Mouse (Mus musculus) embryonic facial prominence, embryonic 13.5 days (tissue): ENCODE measurements around the gene Dusp5. TPM values are rescaled to one million over a fixed set of nuclear protein-coding genes. Genes with fewer than 3 reads are reported as not detected.
A peak's percentile ranks its signal among the peaks of the same experiment; 100 is the strongest.

Source experiments
- ATAC-seq: fragments of 200-750 bp; cut with Nextera tagmentation; 2 replicates; pipeline ENCODE4 v1.8.0; 2017; ENCODE audit warnings: low read depth; ENCODE audit not compliant: insufficient number of reproducible peaks, insufficient read depth, low FRiP score, low TSS enrichment
- H3K27ac ChIP-seq: fragments of 300-500 bp; sonication (generic); 2 replicates; pipeline ENCODE4 v1.5.1; 2015; ENCODE audit warnings: moderate library complexity, mild to moderate bottlenecking, inconsistent platforms
- H3K27me3 ChIP-seq: fragments of 300-500 bp; sonication (generic); 2 replicates; pipeline ENCODE4 v1.6.1; 2015; ENCODE audit warnings: mild to moderate bottlenecking, inconsistent platforms
- H3K36me3 ChIP-seq: fragments of 300-500 bp; sonication (generic); 2 replicates; pipeline ENCODE4 v1.6.1; 2015; ENCODE audit warnings: mild to moderate bottlenecking, inconsistent platforms
- H3K4me1 ChIP-seq: fragments of 300-500 bp; sonication (generic); 2 replicates; pipeline ENCODE4 v1.6.1; 2015; ENCODE audit warnings: inconsistent platforms
- H3K4me2 ChIP-seq: fragments of 300-500 bp; sonication (generic); 2 replicates; pipeline ENCODE4 v1.6.1; 2015; ENCODE audit warnings: moderate library complexity, mild to moderate bottlenecking, inconsistent platforms
- H3K4me3 ChIP-seq: fragments of 300-500 bp; sonication (generic); 2 replicates; pipeline ENCODE4 v1.5.1; 2015; ENCODE audit warnings: mild to moderate bottlenecking, inconsistent platforms
- H3K9ac ChIP-seq: fragments of 300-500 bp; sonication (generic); 2 replicates; pipeline ENCODE4 v1.6.1; 2015; ENCODE audit warnings: mild to moderate bottlenecking, inconsistent platforms
- H3K9me3 ChIP-seq: fragments of 300-500 bp; sonication (generic); 2 replicates; pipeline ENCODE4 v1.6.1; 2016; ENCODE audit warnings: inconsistent platforms
- WGBS: fragments of 180-500 bp; shearing (Covaris S2); methylation state at CpG from one replicate; pipeline ENCODE4 v1.1.7; 2015; ENCODE audit warnings: mixed read lengths; 5-methylcytosine and 5-hydroxymethylcytosine counted together
- polyA plus RNA-seq: library from polyadenylated mRNA; unstranded; fragments of >200 nt; fragmentation: Nextera tagmentation; extraction: Ambion mirVana; gene quantifications from 2 replicates; pipeline ENCODE4 v1.2.1, GENCODE M21; 2015

Gene Dusp5
- polyA plus RNA-seq, result 1.1 and 2.0 TPM in 2 replicates

GRCm38 (mm10) chr19:53528752-53529454 is at the start of gene Dusp5:
Gene Dusp5 (plus strand): TSS chr19:53529109.
- Histone ChIP-seq H3K27ac (no peak within 1 kb of the TSS), H3K9me3 (no peaks in the 10 kb centered on the region), H3K4me3 (peak within 1 kb of the TSS; percentile 69), H3K4me2 (peak within 1 kb of the TSS; percentile 89), H3K4me1 (peaks cover 23% of the 10 kb centered on the region), H3K9ac (peak within 1 kb of the TSS; percentile 77), H3K36me3 (no peaks in the 10 kb centered on the region), H3K27me3 (peaks cover 27% of the 10 kb centered on the region)
- ATAC-seq, result peak; percentile 92
- WGBS, result under 1% methylated on average over 84 of the region's 84 CpGs

DNA sequence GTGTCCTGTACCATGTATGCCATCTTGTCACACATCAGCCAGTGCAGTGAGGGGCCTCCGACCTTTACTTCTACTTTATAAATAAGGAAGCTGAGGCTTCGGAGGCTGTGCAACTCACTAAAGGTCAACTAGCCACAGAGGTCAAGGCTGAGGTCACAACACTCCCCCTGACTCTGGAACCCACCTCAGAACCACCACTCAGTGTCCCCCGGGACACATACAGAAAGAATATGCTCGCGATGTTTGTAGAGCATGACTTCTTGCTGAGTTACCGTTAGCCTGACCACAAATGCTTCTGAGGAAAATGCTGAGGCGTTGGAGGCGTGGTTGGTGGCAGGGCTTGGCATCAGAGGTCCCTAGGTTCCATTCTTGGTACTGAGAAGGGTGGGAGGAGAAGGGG is 49.3 kb upstream of the Dusp5 start:
- no peak overlapping the region for H3K27ac ChIP-seq

DNA sequence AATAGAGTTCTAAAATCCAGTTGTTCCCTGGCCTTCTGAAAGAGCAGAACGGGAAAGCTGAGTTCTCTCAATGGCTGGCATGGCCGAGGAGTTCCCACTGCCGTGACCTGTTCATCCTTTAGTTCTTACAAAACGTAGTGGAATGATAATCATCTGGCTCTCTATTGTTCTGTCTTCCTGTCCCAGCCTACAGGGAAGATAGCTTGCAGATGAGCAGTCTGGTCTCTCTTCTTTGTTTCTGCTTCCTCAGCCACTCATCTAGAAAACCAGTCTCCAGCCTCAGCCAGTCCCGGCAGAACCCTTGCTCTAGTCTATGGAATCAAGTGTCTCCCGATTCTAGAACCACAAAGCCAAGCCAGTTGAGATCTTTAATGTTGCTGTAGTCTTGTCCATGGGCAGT is 46.8 kb upstream of the Dusp5 start:
- ATAC-seq, result no peak
- Histone ChIP-seq H3K36me3 (no peaks in the 10 kb centered on the region), H3K27me3 (no peaks in the 10 kb centered on the region), H3K9ac (no peak overlapping the region), H3K9me3 (no peaks in the 10 kb centered on the region), H3K4me2 (no peak overlapping the region), H3K4me1 (no peaks in the 10 kb centered on the region), H3K27ac (no peak overlapping the region), H3K4me3 (no peak overlapping the region)
- WGBS, result 67% methylated on average over 6 of the region's 6 CpGs

More for the DNA sequence above, 49.3 kb upstream of the Dusp5 start:
- Histone ChIP-seq H3K9me3 (no peaks in the 10 kb centered on the region), H3K36me3 (no peaks in the 10 kb centered on the region), H3K4me2 (no peak overlapping the region), H3K9ac (no peak overlapping the region), H3K27me3 (no peaks in the 10 kb centered on the region), H3K4me3 (no peak overlapping the region), H3K4me1 (no peaks in the 10 kb centered on the region)
- ATAC-seq, result no peak
- 76% methylated on average over 8 of the region's 8 CpGs for WGBS

DNA sequence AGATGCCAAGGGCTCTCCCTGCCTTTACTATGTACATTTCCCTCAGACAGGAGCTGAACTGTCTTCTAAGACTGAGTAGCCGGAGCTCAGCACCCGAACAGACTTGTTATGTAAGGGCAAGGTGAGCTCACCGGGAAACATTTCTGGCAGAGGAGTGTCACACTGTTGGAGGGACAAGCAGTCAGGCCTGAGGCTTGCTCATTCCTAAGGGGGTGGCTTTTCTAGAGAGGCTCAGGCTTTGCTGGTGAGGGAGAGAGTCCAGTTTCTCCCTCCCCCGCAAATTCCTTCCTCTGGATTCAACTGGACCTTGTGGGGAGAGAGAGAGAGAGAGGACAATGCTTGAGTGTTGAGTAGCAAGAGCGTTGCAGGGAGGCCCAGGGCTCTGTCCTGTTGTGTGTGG is 46.4 kb upstream of the Dusp5 start:
- Histone ChIP-seq H3K36me3 (no peaks in the 10 kb centered on the region), H3K4me1 (no peaks in the 10 kb centered on the region), H3K27me3 (no peaks in the 10 kb centered on the region), H3K9me3 (no peaks in the 10 kb centered on the region), H3K4me3 (no peak overlapping the region), H3K9ac (no peak overlapping the region), H3K27ac (no peak overlapping the region), H3K4me2 (no peak overlapping the region)
- 74% methylated on average over 5 of the region's 5 CpGs for WGBS
- ATAC-seq, result no peak

GRCm38 (mm10) chr19:53483984-53484383 is 44.9 kb upstream of the Dusp5 start:
- ATAC-seq, result no peak
- H3K4me1 ChIP-seq, result no peaks in the 10 kb centered on the region
- no peak overlapping the region for H3K9ac ChIP-seq
- H3K4me2 ChIP-seq, result no peak overlapping the region
- H3K27me3 ChIP-seq, result no peaks in the 10 kb centered on the region
- H3K36me3 ChIP-seq, result no peaks in the 10 kb centered on the region
- H3K4me3 ChIP-seq, result no peak overlapping the region
- 88% methylated on average over 8 of the region's 8 CpGs for WGBS
- H3K9me3 ChIP-seq, result no peaks in the 10 kb centered on the region
- H3K27ac ChIP-seq, result no peak overlapping the region

DNA sequence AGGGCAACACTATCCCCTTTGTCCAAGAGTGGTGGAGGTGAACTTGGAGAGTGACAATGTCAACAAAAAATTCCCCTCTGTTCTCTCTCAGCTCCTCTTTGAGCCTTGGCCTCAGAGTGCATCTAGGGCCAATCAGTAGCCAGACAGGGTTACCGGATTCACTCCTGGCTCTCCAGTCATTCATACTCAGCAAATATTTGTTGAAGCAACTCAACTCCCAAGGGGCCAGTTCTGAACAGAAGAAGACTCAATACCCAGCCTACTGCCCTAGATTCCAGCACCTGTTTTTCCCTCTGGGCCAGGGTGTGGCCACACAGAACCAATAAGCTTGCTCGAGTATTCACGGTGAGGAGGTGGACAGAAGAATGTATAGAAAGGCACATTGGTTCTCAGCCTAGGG is 44.0 kb upstream of the Dusp5 start:
- Histone ChIP-seq H3K4me2 (no peak overlapping the region), H3K36me3 (no peaks in the 10 kb centered on the region), H3K9ac (no peak overlapping the region), H3K4me3 (no peak overlapping the region), H3K27me3 (no peaks in the 10 kb centered on the region), H3K4me1 (no peaks in the 10 kb centered on the region), H3K9me3 (no peaks in the 10 kb centered on the region), H3K27ac (no peak overlapping the region)
- 76% methylated on average over 3 of the region's 3 CpGs for WGBS
- ATAC-seq, result no peak

DNA sequence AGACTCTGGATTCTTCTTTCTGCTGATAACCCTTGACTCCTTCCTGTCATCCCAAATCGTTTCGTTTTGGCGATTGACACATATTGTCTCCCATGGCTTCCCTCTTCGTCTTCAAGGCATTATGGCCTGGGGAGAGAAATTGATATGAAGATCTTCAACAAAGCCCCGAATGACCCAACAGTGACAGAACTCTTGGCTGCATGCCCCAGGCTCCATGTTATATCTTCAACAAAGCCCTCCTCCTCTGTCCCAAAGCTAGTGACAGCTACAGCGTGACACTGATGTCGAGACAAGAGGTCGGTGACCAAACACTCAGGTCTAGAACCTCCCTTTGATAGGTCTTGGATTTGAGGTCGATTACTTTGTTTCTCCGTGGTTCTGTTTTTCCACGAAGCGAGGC is 39.7 kb upstream of the Dusp5 start:
- Histone ChIP-seq H3K4me2 (no peak overlapping the region), H3K9ac (no peak overlapping the region), H3K27ac (no peak overlapping the region), H3K4me1 (no peaks in the 10 kb centered on the region), H3K9me3 (no peaks in the 10 kb centered on the region), H3K27me3 (no peaks in the 10 kb centered on the region), H3K36me3 (no peaks in the 10 kb centered on the region), H3K4me3 (no peak overlapping the region)
- 82% methylated on average over 12 of the region's 12 CpGs for WGBS
- no peak for ATAC-seq

DNA sequence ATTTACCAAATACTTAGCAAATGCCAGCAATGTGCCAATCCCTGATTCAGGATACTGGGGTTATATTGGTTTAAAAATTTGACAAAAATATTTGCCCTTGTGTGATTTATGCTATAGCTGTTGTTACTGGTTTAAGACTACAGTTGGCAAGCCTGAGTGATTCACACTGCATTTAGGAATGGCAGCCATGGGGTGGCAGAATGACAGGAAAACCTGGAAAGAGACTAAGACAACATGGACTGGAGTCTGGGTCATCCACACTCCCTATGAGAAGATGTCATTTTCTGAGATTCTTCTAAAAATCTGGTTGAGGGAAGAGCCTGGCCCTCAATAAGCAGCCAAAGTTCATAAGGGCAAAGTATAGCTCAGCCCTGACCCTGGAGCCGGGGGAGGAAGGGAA is 39.0 kb upstream of the Dusp5 start:
- H3K4me3 ChIP-seq, result no peak overlapping the region
- H3K9ac ChIP-seq, result no peak overlapping the region
- H3K9me3 ChIP-seq, result no peaks in the 10 kb centered on the region
- no peak overlapping the region for H3K4me2 ChIP-seq
- H3K27ac ChIP-seq, result no peak overlapping the region
- no peaks in the 10 kb centered on the region for H3K4me1 ChIP-seq
- no peaks in the 10 kb centered on the region for H3K36me3 ChIP-seq
- WGBS, result 62% methylated on average over 1 of the region's 1 CpGs
- no peaks in the 10 kb centered on the region for H3K27me3 ChIP-seq
- no peak for ATAC-seq

GRCm38 (mm10) chr19:53490898-53491297 is 38.0 kb upstream of the Dusp5 start:
- Histone ChIP-seq H3K9ac (no peak overlapping the region), H3K36me3 (no peaks in the 10 kb centered on the region), H3K27me3 (no peaks in the 10 kb centered on the region), H3K9me3 (no peaks in the 10 kb centered on the region), H3K4me3 (no peak overlapping the region), H3K4me1 (no peaks in the 10 kb centered on the region), H3K27ac (no peak overlapping the region), H3K4me2 (no peak overlapping the region)
- 83% methylated on average over 8 of the region's 8 CpGs for WGBS
- no peak for ATAC-seq

DNA sequence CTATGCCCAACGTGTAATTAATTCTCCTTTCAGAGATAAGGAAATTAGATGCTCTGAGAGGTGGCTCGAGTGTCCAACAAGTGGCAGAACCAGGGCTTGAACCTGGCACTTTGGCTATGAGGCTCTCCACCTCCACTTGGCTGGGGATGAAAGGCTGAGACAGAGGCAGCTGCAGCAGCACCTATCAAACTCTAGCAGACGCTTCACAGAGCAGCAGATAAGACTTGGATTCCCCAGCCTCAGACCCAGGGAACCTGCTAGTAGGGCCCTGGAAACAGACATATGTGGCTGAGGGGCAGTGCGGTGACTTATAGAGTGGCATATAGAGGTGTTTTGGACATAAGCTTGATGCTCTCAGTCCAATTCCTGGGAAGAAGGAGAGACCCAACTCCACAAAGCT is 36.4 kb upstream of the Dusp5 start:
- Histone ChIP-seq H3K9me3 (no peaks in the 10 kb centered on the region), H3K4me1 (no peaks in the 10 kb centered on the region), H3K9ac (no peak overlapping the region), H3K36me3 (no peaks in the 10 kb centered on the region), H3K27ac (no peak overlapping the region), H3K4me2 (no peak overlapping the region), H3K4me3 (no peak overlapping the region), H3K27me3 (no peaks in the 10 kb centered on the region)
- no peak for ATAC-seq
- WGBS, result 73% methylated on average over 4 of the region's 4 CpGs

- H3K27ac ChIP-seq, result no peak overlapping the region
- no peaks in the 10 kb centered on the region for H3K36me3 ChIP-seq
- 65% methylated on average over 5 of the region's 5 CpGs for WGBS
- no peaks in the 10 kb centered on the region for H3K9me3 ChIP-seq
- H3K4me3 ChIP-seq, result no peak overlapping the region
- no peaks in the 10 kb centered on the region for H3K4me1 ChIP-seq
- no peak overlapping the region for H3K4me2 ChIP-seq
- H3K9ac ChIP-seq, result no peak overlapping the region
- no peaks in the 10 kb centered on the region for H3K27me3 ChIP-seq
- no peak for ATAC-seq
Measured at GRCm38 (mm10) chr19:53493866-53494265, 35.0 kb upstream of the Dusp5 start.

GRCm38 (mm10) chr19:53497910-53498309 is 31.0 kb upstream of the Dusp5 start:
- H3K4me1 ChIP-seq, result peaks cover 3% of the 10 kb centered on the region; the same call in 1 of the 2 replicates
- H3K4me3 ChIP-seq, result no peak overlapping the region
- no peaks in the 10 kb centered on the region for H3K27me3 ChIP-seq
- no peak overlapping the region for H3K27ac ChIP-seq
- no peak overlapping the region for H3K9ac ChIP-seq
- no peak for ATAC-seq
- H3K4me2 ChIP-seq, result no peak overlapping the region
- H3K9me3 ChIP-seq, result no peaks in the 10 kb centered on the region
- 64% methylated on average over 3 of the region's 3 CpGs for WGBS
- H3K36me3 ChIP-seq, result no peaks in the 10 kb centered on the region
